Mouse (Mus musculus): ENCODE measurements around the gene Ifitm5. TPM values are rescaled to one million over a fixed set of nuclear protein-coding genes. Genes with fewer than 3 reads are reported as not detected.

Ifitm5 gene
- total RNA-seq, 4 experiments from 2014 or later: 0.51 TPM; not detected in 3

- DNase-seq (ENCODE audit: low spot score in 2 of 2): no peak
Measured at GRCm38 (mm10) chr7:140902036-140902875, 47.8 kb downstream of the Ifitm5 start.

GRCm38 (mm10) chr7:140900220-140900619, 49.9 kb downstream of the Ifitm5 start, which contains the start of gene Cox8b:
TSS of gene Cox8b (minus strand) at chr7:140900446.
- no peak for DNase-seq (ENCODE audit: low spot score in 2 of 2)

- no peak for DNase-seq (ENCODE audit: low spot score in 2 of 2)
Measured at GRCm38 (mm10) chr7:140899121-140899520, 51.0 kb downstream of the Ifitm5 start.

Other genes starting within 250 kb of the Ifitm5 start
- gene Cyp2e1, start 186.6 kb downstream of the Ifitm5 start, total RNA-seq (2022): under 1 TPM in 1 of 4 experiments, not detected in 3; 0.36 TPM
- gene Syce1, start 162.4 kb downstream of the Ifitm5 start, total RNA-seq (2022): under 1 TPM in 3 of 4 experiments, not detected in 1; 0.40 to 0.91 (median 0.46) TPM
- 10 to 100 TPM; 29.5 to 33.1 (median 29.7) TPM for gene Zfp941, start 128.1 kb downstream of the Ifitm5 start, total RNA-seq (2022)
- 10 to 100 TPM in 1 of 4 experiments, 1 to 10 TPM in 3; 6.2 to 13.1 (median 8.4) TPM for gene Urah, start 115.3 kb downstream of the Ifitm5 start, total RNA-seq (2022)
- not detected for gene Scgb1c1, start 104.7 kb downstream of the Ifitm5 start, total RNA-seq (2022)
- gene Odf3, start 102.5 kb downstream of the Ifitm5 start, total RNA-seq (2022): under 1 TPM in 1 of 4 experiments, not detected in 3; 0.36 TPM
- 1 to 10 TPM; 1.0 to 2.9 (median 2.5) TPM for gene Gm45785, start 94.0 kb downstream of the Ifitm5 start, total RNA-seq (2022)
- 10 to 100 TPM; 60.1 to 70.0 (median 64.9) TPM for gene Ric8a, start 93.3 kb downstream of the Ifitm5 start, total RNA-seq (2022)
- gene Bet1l, start 92.7 kb downstream of the Ifitm5 start, total RNA-seq (2022): 10 to 100 TPM; 20.7 to 26.7 (median 23.2) TPM
- gene Psmd13, start 68.3 kb downstream of the Ifitm5 start, total RNA-seq (2022): 100 to 1,000 TPM; 105 to 117 (median 109) TPM
- gene Sirt3, start 68.0 kb downstream of the Ifitm5 start, total RNA-seq (2022): 10 to 100 TPM; 62.4 to 79.7 (median 73.7) TPM
- 1 to 10 TPM; 1.7 to 3.9 (median 2.9) TPM for gene Cox8b, start 49.8 kb downstream of the Ifitm5 start, total RNA-seq (2022)
- 1 to 10 TPM in 1 of 4 experiments, under 1 TPM in 3; 0.54 to 1.1 (median 0.92) TPM for gene Nlrp6, start 29.4 kb downstream of the Ifitm5 start, total RNA-seq (2022)
- 1 to 10 TPM; 3.9 to 4.7 (median 4.3) TPM for gene Pgghg, start 8.9 kb downstream of the Ifitm5 start, total RNA-seq (2022)
- not detected for gene Gm45717, start 5.6 kb upstream of the Ifitm5 start, total RNA-seq (2022)
- gene Ifitm2, start 5.7 kb upstream of the Ifitm5 start, total RNA-seq (2022): 10 to 100 TPM; 13.5 to 19.6 (median 16.7) TPM
- 1 to 10 TPM; 3.6 to 7.4 (median 5.0) TPM for gene Ifitm1, start 16.9 kb upstream of the Ifitm5 start, total RNA-seq (2022)
- gene Ifitm3, start 60.5 kb upstream of the Ifitm5 start, total RNA-seq (2022): 10 to 100 TPM; 12.2 to 26.6 (median 17.7) TPM
- under 1 TPM in 2 of 4 experiments, not detected in 2; 0.87 to 0.88 TPM for gene Ifitm6, start 67.6 kb upstream of the Ifitm5 start, total RNA-seq (2022)
- not detected for gene Gm17387, start 78.8 kb upstream of the Ifitm5 start, total RNA-seq (2022)
- gene B4galnt4, start 110.8 kb upstream of the Ifitm5 start, total RNA-seq (2022): 10 to 100 TPM; 64.5 to 81.0 (median 79.2) TPM
- under 1 TPM in 1 of 4 experiments, not detected in 3; 0.57 TPM for gene Pkp3, start 127.9 kb upstream of the Ifitm5 start, total RNA-seq (2022)
- gene Sigirr, start 150.3 kb upstream of the Ifitm5 start, total RNA-seq (2022): 1 to 10 TPM; 2.3 to 2.6 (median 2.5) TPM
- not detected for gene Ano9, start 167.5 kb upstream of the Ifitm5 start, total RNA-seq (2022)
- 10 to 100 TPM; 48.4 to 57.7 (median 52.3) TPM for gene Ptdss2, start 172.1 kb upstream of the Ifitm5 start, total RNA-seq (2022)
- gene Rnh1, start 222.6 kb upstream of the Ifitm5 start, total RNA-seq (2022): 10 to 100 TPM; 41.0 to 52.8 (median 44.8) TPM
- 100 to 1,000 TPM; 226 to 267 (median 258) TPM for gene Hras, start 243.7 kb upstream of the Ifitm5 start, total RNA-seq (2022)
- gene Lrrc56, start 243.9 kb upstream of the Ifitm5 start, total RNA-seq (2022): 1 to 10 TPM; 3.5 to 5.7 (median 5.3) TPM